Mouse (Mus musculus): ENCODE results near the gene Slc6a20a.
"Not testable (repeated sequence)": the region's sequence is repeated elsewhere in the genome, so short reads cannot be mapped to it uniquely, and the experiment has no call there.

Slc6a20a gene

DNA sequence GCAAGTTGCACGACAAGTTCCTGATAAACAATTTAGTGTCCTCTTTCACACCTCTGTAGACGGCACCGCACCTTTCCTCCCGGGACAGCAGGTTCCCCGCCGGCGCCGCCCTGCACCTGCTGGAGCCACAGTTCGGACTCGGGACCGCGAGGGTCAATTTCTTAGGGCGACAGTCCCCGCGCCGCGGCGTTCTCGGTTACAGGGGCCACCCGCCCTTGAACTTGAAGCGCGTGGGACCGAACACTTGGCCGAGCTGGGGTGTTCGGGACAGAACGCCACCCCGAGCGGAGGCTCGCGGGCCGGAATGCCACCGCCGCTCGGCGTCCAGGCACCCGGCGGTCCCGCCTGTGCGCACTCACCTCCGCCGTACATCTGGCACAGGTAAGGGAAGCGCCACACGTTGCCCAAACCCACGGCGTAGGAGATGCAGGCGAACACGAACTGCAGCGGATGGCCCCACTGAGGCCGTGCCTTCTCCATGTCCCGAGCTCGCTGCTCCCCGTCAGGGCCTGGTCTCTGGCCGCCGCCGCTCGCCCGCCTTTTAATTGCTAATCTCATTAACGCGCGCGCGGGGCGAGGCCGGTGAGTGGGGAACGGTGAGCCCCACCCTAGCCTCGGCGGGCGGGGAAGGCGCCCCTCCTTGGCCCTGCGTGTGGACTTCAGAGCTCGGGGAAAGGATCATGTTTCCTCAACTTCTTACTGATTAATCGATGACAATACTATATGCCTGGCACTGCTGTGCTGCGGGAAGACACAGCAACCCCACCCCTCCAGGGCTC lies at the start of gene Slc6a20a, which contains the start of gene Ccr9:
Gene Slc6a20a, minus strand, starts transcription at position 559 of the 779 bp plus-strand sequence.
Gene Ccr9, plus strand, starts transcription at position 113 of the 779 bp plus-strand sequence.
- peak; percentile 37 for DNase-seq (ENCODE audit: low read depth)

GRCm38 (mm10) chr9:123722737-123723493 lies 44.2 kb upstream of the Slc6a20a start:
- peak; percentile 48 for DNase-seq (ENCODE audit: low read depth)

- peak; percentile 99 for DNase-seq (ENCODE audit: low read depth)
Observed at GRCm38 (mm10) chr9:123717186-123718008, 38.7 kb upstream of the Slc6a20a start, which contains the start of gene Lztfl1. Gene Lztfl1, minus strand, starts transcription at chr9:123717697.

- DNase-seq (ENCODE audit: low read depth) = peak; percentile 45
Observed at GRCm38 (mm10) chr9:123716301-123716700, 37.6 kb upstream of the Slc6a20a start.

- DNase-seq (ENCODE audit: low read depth) = peak; percentile 56
Observed at GRCm38 (mm10) chr9:123713111-123713510, 34.4 kb upstream of the Slc6a20a start.

DNA sequence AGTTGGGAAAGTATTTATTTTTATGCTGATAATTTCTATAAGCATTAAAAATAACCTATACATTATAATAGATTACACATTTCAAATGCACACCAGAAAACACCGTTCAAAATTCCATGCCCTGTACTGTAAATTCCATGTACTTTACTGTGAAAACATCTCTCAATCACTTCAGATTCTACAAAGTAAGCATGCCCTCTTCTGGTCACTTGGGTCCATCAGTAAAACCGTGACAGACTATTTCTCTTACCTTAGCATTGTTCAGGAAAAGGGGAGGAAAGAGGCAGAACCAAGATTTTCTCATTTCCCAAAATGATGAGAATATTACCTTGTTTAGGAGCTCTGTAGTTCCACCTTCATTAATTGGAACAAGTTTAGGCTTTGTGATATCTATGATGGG lies 30.5 kb upstream of the Slc6a20a start:
- no peak for DNase-seq (ENCODE audit: low read depth)

- DNase-seq (ENCODE audit: low read depth) = no peak
Observed at GRCm38 (mm10) chr9:123701822-123702221, 23.1 kb upstream of the Slc6a20a start.

GRCm38 (mm10) chr9:123695634-123696302 lies 17.1 kb upstream of the Slc6a20a start:
- no peak for DNase-seq (ENCODE audit: low read depth)

GRCm38 (mm10) chr9:123688227-123688626 lies 9.5 kb upstream of the Slc6a20a start:
- DNase-seq (ENCODE audit: low read depth) = no peak

DNA sequence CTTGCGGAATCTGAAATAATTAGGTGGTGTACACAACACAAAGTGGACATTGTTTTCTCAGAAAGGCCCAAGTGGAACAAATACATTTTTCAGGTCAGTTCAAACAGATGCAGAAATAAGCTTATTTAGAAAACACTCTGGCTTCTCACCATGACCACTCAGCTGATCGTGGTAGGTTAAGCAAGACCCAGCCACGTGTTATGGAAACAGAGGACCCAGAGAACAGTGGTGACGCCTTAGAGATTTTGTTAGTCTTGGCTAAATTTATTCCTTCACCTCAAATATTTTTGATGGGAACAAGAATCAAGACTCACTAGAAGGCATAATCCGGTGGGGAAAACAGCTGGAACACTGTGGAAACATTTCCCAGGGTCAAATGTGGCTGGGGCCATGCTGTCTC lies 7.5 kb upstream of the Slc6a20a start:
- no peak for DNase-seq (ENCODE audit: low read depth)

DNA sequence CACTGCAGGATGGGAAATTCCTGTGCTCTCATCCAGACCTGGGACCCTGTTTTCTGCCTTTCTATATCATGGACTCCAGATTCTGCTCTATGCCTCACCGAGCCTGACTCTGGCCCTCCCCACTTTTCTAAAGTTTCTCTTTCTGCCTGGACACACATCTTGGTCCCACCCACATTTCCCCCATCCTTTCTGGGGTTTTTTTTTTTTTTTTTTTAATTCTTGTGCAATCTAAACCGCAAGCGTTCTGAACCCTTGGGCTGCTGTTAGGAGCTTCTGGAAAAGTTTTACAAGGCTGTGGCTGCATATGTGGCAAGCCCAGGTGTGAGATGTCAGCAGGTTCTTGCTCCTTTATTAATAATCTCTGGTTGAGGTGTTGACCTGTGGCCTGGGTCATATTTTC lies 5.0 kb upstream of the Slc6a20a start:
- DNase-seq (ENCODE audit: low read depth) = no peak

- DNase-seq (ENCODE audit: low read depth) = no peak
Observed at GRCm38 (mm10) chr9:123679198-123679597, 513 bp upstream of the Slc6a20a start.

- peak; percentile 81 for DNase-seq (ENCODE audit: low read depth)
Observed at GRCm38 (mm10) chr9:123665645-123666044, 13.0 kb downstream of the Slc6a20a start.

GRCm38 (mm10) chr9:123659986-123660676 lies 18.6 kb downstream of the Slc6a20a start:
- DNase-seq (ENCODE audit: low read depth) = not testable (repeated sequence)

DNA sequence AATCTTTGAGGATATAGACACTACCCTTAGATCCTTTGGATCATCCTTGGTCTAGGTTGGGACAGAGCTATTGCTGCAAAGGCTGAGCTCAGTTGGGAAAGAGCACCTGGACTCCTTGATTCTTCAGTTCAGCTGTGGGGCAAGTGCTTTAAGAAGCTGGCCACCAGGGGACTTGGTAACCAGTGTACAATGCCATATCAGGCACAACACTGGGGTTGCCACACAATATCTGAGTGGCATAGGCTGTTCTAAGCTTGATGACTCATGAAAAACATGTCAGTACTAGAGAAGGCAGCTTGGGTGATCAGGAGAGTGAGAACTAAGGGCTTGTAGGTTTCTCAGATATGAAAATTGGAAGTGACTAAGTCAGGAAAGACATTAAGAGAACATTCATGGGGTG lies 19.7 kb downstream of the Slc6a20a start:
- DNase-seq (ENCODE audit: low read depth) = no peak

DNA sequence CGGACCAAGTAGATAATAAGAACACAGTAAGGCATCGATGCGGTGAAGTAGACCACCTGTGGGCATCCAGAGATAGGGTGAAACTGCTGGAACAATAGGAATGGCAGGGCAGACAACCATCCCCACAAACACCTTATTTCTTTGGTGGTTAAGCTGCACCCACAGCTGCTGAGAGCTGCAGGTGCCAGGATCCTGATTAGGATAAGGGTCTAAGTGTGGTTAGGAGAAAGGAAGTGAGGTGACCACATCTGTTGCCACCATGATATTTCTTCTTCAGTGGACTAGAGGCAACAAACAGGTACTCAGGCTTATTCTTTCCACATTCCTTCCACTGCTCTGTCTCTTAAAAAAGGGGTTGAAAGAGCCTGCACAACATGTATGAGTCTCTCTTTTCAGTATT lies 21.2 kb downstream of the Slc6a20a start:
- DNase-seq (ENCODE audit: low read depth) = no peak

DNA sequence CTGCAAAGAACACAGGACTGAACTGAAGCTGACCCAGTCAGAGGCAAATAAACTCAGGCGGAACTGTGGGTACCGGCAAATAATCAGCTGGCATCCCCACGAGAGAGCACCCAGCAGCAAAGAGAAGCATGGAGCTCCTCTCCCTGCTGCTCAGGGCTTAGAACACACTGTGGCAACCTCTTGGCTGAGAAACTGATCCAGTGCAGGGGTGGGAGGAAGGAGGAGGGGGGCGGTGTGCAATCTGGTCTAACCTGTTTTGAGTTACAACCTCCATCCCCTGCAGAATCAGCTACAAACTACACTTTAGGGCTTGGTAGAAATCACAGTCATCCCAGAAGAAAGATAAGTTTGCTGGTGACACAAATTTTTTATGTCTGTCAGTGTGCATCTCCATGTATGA lies 27.3 kb downstream of the Slc6a20a start:
- DNase-seq (ENCODE audit: low read depth) = no peak

DNA sequence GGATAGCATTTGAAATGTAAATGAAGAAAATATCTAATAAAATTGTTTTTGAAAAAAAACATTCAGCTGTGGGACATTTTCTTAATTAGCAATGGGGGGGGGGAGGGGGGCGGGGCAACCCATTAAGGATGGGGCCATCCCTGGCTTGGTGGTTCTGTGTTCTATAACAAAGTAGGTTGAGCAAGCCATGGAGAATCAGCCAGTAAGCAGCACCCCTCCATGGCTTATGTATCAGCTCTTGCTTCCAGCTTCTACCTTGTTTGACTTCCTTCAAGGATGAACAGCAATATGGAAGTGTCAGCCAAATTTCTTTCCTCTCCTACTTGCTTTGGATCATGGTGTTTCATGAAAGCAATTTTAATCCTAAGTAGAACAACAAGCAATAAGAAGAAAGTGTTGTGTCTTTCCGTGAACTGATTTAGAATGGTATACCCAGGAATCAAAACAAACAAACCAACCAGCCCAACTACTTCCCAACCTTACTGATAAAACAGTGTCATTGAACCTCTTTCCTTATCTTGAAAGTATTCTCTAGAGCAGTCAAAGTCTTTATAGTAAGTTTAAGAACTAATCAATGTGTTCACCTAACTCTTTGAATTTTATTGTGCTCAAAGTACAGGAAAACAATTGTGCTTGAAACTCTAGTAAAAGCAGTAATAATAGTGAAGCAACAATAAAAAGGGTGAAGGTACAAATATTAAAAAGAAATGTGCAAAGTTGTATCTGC lies 28.7 kb downstream of the Slc6a20a start:
- no peak for DNase-seq (ENCODE audit: low read depth)

GRCm38 (mm10) chr9:123640106-123640505 lies 38.6 kb downstream of the Slc6a20a start:
- no peak for DNase-seq (ENCODE audit: low read depth)

GRCm38 (mm10) chr9:123638668-123639089 lies 40.0 kb downstream of the Slc6a20a start:
- peak; percentile 43 for DNase-seq (ENCODE audit: low read depth)

Measured in naive thymus-derived CD4-positive, alpha-beta T cell, adult 2 months (primary cell).